8 mouse cellular contexts compared by ENCODE assay signal in the genomic region with DNA sequence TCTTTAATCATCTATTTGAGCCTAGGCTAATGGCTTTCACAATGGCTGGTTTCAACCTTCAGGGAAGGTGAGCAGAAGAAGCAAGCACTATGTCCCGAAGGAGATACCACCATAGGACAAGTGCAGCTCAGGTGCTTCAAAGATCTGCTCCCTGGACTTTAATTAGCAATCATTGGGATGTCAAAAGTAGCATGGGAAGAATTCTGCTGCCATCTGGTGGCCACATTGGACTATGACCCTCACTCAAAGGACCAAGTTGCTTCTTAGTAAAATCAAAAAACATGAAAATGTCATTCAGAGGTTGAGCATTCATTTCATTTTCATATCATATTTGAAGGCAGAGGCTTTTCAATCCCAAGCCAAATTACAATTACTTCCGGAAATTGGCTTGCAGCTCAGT.
DNase-seq lines count a peak whose midpoint lies in the region; ATAC-seq and TF ChIP-seq lines count a peak whose summit lies in the region.

No protein-coding gene starts in this region.

- H3K36me3 ChIP-seq in kidney, embryonic 14.5 days (ENCODE audit: control insufficient read depth, insufficient read depth, low read length) = no peaks in the 10 kb centered on the region
- no peaks in the 10 kb centered on the region for H3K36me3 ChIP-seq in G1E (replicated peaks)

- WGBS in kidney, embryonic 14.5 days = 33% methylated on average over 2 of the region's 2 CpGs

- no peaks in the 10 kb centered on the region for H3K9me3 ChIP-seq in kidney, embryonic 14.5 days (ENCODE audit: control insufficient read depth, low read length)
- H3K9me3 ChIP-seq in G1E (replicated peaks) = no peaks in the 10 kb centered on the region

- H3K4me2 ChIP-seq in kidney, embryonic 14.5 days (replicated peaks; ENCODE audit: low read depth, low read length) = no peak overlapping the region

- TF ChIP-seq CTCF in G1E (IDR thresholded peaks at IDR 0.05; ENCODE audit: low read depth, low read length) = 0 out of 2 replicates have a peak, but pooled peaks have one; percentile 17

- ATAC-seq in kidney, embryonic 14.5 days (ENCODE audit: low FRiP score, low TSS enrichment) = no peak
- no peak for ATAC-seq in G1E (ENCODE audit: extremely low read depth, insufficient number of reproducible peaks, low FRiP score, poor library complexity, severe bottlenecking)
- no peak for ATAC-seq in inflammation-experienced regulatory T-cells, adult 6 months

- DNase-seq in kidney, adult 18-20 months = peak; percentile 59
- no peak for DNase-seq in G1E (ENCODE audit: low spot score)
- peak; percentile 14 for DNase-seq in c-Kit-positive CD71-negative TER-119-negative erythroid progenitor cells, embryonic 14.5 days (ENCODE audit: low read depth)
- peak; percentile 69 for DNase-seq in forelimb bud, embryonic 11.5 days (ENCODE audit: low read depth, low spot score)
- DNase-seq in left cerebral cortex, adult 18-20 months (ENCODE audit: low spot score in 2 of 2) = peak; percentile 45 to 66
- DNase-seq in retina, adult 2 months (ENCODE audit: low read depth, low spot score) = peak; percentile 16

- H3K27ac ChIP-seq in kidney, embryonic 14.5 days (ENCODE audit: low read depth, low read length) = no peak overlapping the region

- no peaks in the 10 kb centered on the region for H3K4me1 ChIP-seq in kidney, embryonic 14.5 days (ENCODE audit: control insufficient read depth, insufficient read depth, low read length)
- H3K4me1 ChIP-seq in G1E (ENCODE audit: insufficient read depth, low read depth, low read length) = no peaks in the 10 kb centered on the region

- H3K27me3 ChIP-seq in kidney, embryonic 14.5 days (ENCODE audit: control insufficient read depth, insufficient read depth, low read length) = no peaks in the 10 kb centered on the region
- no peaks in the 10 kb centered on the region for H3K27me3 ChIP-seq in G1E (ENCODE audit: insufficient read depth, low read length)

- no peak overlapping the region for H3K9ac ChIP-seq in kidney, embryonic 14.5 days (ENCODE audit: low read depth, low read length)

- no peak overlapping the region for H3K4me3 ChIP-seq in kidney, embryonic 14.5 days (ENCODE audit: low read length)
- H3K4me3 ChIP-seq in G1E (ENCODE audit: low read depth, low read length) = no peak overlapping the region
